Mouse (Mus musculus): ENCODE data around the gene Osgep. TPM values are rescaled to one million over a fixed set of nuclear protein-coding genes. Genes with fewer than 3 reads are reported as not detected.
"Not testable (repeated sequence)": the region's sequence is repeated elsewhere in the genome, so short reads cannot be mapped to it uniquely, and the experiment has no call there.

The Osgep gene
- total RNA-seq, 2 experiments from 2014 or later = 66.1 to 70.3 TPM

DNA sequence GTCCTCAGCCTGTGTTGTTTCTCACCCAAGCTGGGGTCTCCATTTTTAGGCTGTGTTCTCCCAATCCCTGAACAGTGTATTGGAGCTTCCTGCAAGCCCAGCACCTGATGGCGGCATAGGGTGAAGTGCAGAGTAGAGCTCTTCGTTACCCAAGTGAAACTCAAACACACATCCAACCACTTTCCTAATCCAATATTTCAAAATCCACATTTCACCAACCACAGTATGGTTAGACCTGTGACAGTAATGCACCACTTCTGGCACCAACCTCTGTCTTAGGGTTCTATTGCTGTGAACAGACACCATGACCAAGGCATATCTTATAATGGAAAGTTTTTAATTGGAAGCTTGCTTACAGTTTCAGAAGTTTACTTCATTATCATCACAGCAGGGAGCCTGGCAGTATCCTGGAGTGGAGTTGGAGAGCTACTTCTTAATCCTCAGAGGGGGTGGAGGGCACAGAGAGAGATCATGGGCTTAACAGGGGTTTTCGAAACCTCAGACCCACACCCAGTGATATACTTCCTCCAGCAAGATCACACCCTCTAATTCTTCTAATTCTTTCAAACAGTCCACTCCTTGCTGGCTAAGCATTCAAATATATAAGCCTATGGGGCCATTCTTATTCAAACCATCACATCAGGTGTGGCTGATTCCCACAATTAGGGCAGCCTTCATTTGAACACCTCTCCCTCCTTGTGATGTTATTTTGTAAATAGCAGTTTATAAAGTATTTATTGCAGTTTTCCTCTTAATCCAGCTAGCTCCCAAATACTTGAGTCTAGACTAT is 13.6 kb upstream of the Osgep start:
- DNase-seq (ENCODE audit: low spot score) = no peak

DNA sequence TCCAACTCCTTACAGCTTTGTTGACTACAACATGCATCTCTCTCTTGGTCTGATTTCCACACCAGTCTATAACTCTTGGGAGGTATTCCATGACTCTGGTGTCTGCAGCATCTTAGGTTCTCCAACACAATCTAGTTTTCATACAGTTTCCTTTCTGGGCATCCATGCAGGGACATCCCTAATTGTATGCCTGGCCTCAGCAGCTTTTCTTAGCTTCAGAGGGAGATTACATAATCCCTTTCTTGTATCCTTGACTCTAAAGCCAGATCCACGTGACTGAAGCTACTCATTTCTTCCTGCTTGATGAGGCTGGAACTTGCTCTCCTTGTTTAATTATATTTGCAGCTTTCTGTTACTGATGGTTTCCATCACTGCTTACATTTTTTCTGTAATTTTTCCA is 12.0 kb upstream of the Osgep start:
- intact Hi-C loops (cut with DNase I) = no loop called here

More for the DNA sequence above, 13.6 kb upstream of the Osgep start:
- intact Hi-C loops (cut with DNase I) = no loop called here

DNA sequence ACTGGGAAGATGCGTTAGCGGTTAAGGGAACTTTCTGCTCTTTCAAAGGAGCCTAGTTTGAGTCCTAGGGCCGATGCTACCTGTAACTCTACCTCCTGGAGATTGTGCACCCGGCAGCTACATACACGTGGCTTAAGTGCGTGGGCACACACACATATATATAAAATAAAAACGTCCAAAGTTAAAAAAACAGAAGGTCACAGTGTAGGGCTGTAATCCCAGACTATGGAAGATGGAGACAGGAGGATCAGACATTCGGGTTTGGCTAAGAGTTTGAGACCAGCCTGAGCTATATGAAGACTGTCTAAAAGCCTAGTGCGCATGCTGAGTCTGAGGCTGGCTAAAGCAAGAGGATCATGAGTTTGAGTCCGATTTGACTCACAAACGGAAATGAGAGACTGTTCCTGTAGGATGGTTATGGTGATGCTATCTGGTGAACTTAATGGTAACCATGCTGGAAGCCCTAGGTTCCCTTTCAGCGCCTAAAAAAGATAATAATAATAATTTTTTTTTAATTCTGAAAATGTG is 6.9 kb upstream of the Osgep start:
- no peak for DNase-seq (ENCODE audit: low spot score)
- intact Hi-C loops (cut with DNase I) = loop anchor here (5.0 kb wide), 3 partner anchors 46 to 131 kb away; no protein-coding TSS in a partner anchor

More for the DNA sequence above, 12.0 kb upstream of the Osgep start:
- DNase-seq (ENCODE audit: low spot score) = no peak

DNA sequence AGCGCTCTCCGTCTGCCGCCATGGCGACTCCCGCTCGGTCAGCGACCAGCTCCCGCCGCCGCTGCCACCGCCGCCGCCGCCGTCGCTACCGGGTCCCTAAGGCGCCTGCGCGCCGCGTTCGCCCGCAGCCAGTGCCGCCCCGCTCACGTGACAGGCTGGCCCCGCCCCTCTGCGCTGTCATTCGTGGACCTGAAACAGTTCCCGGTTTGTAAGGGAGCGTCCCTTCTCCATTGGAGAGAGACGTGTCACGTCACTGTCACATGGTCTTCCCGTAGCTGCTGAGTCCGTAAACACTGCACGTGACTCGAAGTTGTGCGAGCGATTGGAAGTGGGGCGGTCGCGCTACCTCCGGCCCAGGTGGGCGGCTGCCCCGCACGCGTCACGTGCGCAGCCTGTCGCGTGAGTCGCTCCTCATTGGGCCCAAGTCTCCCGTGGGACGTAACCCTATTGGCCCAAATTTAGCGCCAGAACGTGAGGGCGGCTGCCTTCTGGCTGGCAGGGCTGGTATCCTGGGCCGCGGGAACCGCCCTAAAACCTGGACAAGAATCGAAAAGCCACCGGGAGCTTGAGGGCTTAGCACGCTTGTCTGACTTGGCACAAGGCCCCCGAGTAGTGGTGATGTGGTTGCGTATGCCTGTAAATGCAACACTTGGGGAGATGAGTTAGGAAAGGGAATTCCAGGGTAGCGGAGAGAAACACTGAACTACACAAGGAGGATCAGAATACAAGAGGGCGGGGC is 6.2 kb upstream of the Osgep start, which contains the start of the genes Pip4p1 and Pnp:
Gene Pip4p1, minus strand, starts transcription at position 103 of the 739 bp plus-strand sequence.
Gene Pnp, plus strand, starts transcription at position 329 of the 739 bp plus-strand sequence.
- DNase-seq (ENCODE audit: low spot score) = peak; percentile 99
- intact Hi-C loops (cut with DNase I) = loop anchor here (5.0 kb wide), 3 partner anchors 46 to 131 kb away; no protein-coding TSS in a partner anchor

DNA sequence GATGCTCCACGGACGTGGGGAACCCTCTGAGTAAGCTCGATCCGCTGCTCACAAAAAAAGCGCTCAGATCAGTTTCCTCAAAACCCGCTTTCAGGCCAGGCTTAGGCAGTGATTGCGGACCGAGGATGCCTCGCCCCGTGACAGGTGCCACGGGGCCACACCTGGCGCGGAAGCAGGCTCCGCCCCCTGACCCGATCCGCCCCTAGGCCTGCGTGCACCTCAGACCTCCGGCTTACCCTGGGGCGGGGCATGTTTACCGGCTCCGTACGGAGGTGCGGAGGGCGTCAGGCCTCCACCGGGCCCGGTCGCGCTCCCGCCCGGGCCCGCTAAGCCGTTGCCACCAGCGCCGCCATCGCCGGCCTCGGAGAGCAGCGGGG is 5.7 kb upstream of the Osgep start:
- DNase-seq (ENCODE audit: low spot score) = no peak
- intact Hi-C loops (cut with DNase I) = loop anchor here (5.0 kb wide), 3 partner anchors 47 to 132 kb away; no protein-coding TSS in a partner anchor

DNA sequence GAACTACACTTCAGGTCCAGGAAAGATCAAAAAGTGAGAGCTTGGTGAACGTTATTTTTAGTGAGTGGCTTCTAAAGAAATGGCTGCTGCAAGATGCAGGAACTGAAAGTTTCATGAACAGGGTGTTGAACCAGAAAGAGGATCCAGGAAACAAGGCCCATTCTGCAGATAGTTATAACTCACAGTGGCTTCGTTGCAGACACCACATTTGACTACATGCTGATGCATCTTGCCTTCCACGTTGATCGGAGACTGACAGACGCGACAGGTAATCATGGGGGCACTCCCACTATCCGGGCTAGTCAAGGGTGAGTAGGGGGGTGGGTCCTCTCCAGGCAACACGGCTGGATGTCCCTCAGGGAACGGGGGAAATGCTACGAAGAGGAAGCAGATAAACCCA is 5.3 kb upstream of the Osgep start:
- intact Hi-C loops (cut with DNase I) = loop anchor here (5.0 kb wide), 5 partner anchors 47 to 157 kb away; partner anchors contain the start of genes Ccnb1ip1 and Parp2
- DNase-seq (ENCODE audit: low spot score) = no peak

DNA sequence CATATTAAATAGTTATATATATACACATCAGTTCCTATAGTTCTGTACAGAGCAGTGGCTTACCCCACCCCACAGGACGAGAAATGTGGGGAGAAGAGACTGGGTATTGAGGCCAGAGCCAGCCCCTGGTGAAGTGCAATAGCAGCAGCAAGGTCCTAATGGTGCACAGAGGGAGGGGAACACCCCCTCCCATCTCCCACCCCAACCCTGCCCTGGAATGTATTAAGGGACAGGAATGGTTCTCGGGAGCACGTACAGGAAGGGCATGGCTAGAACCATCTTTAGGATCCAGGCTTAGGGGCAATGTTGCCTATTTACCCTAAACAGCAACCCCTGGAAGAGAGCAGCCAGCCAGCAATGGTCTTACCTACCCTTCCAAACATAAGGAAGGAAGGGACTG is 2.7 kb upstream of the Osgep start:
- no peak for DNase-seq (ENCODE audit: low spot score)
- intact Hi-C loops (cut with DNase I) = loop anchor here (5.0 kb wide), 2 partner anchors 120 to 160 kb away; partner anchors contain the start of genes Ccnb1ip1 and Parp2

DNA sequence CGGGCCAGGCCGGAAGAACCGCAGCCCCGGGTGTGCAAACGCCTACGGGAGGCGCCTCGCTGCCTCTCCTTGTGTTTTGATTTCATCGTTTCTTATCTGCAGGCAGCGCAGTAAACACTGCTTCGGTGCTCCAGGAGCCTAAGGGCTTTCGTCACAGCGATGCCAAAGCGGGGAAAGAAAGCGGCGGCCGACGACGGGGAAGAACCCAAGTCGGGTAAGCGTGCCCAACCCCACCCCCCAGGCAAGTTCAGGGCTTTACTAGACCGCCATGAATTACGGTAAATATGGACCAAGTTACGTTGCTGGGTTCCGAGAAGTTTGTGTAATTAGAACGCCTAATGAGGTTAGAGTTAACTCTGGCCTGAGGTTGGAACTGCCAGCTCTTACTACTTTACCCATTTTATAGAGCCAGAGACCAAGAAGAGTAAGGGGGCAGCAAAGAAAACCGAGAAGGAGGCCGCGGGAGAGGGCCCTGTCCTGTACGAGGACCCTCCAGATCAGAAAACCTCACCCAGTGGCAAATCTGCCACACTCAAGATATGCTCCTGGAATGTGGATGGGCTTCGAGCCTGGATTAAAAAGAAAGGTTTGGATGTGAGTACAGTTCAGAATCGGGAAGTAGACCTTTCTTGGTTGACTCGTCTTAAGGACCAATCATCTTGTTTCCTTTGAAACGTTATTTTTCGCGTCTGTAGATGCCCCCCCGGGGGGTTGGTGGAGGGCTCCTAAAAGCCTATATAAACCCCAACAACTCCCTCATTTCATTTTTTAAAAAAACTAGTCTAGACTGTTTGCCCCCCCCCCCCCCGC is 623 bp upstream of the Osgep start:
- DNase-seq (ENCODE audit: low spot score) = no peak
- intact Hi-C loops (cut with DNase I) = loop anchor here (5.0 kb wide), 2 partner anchors 118 to 162 kb away; partner anchors contain the start of genes Ccnb1ip1 and Parp2

DNA sequence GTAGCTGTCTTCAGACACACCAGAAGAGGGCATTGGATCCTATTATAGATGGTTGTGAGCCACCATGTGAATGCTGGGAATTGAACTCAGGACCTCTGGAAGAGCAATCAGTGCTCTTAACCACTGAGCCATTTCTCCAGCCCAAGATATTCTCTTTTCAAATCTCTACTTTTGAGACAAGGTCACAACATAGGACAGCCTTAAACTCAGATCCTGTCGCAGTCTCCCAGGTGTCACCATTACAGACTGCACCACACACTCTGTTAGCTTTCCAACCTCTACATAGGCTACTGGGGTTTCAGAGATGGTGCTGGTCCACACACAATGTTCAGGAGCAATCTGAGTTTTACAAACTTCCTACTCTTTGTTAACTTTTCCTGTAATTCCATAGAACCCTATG is 1.3 kb downstream of the Osgep start:
- intact Hi-C loops (cut with DNase I) = loop anchor here (5.0 kb wide), 1 partner anchor 51 kb away; the partner anchor contains the start of gene Tep1
- not testable (repeated sequence) for DNase-seq (ENCODE audit: low spot score)

DNA sequence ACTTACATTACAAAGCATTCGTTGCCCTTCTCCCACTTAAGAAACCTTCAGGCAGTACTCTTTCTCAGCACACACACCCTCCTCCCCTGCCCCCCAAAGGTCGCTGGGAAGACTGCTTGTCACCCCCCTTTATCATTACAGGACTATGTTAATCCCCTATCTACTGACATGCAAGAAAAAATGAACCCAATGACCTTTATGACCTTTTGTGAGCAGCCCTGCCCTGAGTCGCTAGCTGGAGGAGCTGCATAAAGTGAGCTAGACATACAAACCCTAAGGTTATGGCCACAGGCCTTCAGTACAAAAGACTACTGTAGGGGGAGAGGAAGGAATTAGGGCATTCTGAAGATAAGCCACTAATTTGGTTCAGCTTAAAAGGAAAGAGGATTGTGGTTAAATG is 13.3 kb downstream of the Osgep start:
- intact Hi-C loops (cut with DNase I) = no loop called here
- no peak for DNase-seq (ENCODE audit: low spot score)

DNA sequence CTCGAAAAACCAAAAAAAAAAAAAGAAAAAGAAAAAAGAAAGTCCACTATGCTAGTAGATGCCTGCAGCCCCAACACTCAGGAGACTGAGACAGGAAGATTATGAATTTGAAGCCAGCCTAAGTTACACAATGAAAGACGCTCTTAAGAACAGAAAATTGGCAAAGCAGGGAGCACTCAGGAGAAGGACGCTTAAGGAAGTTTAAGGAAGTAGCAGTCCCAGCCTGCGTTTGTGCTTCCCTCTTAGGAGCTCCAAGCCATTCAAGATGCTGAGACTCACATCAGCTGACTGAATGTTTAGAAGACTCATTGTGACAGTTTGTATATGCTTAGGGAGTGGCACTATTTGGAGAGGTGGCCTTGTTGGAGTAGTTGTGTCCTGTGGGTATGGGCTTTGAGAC is 16.6 kb downstream of the Osgep start:
- no peak for DNase-seq (ENCODE audit: low spot score)
- intact Hi-C loops (cut with DNase I) = no loop called here

DNA sequence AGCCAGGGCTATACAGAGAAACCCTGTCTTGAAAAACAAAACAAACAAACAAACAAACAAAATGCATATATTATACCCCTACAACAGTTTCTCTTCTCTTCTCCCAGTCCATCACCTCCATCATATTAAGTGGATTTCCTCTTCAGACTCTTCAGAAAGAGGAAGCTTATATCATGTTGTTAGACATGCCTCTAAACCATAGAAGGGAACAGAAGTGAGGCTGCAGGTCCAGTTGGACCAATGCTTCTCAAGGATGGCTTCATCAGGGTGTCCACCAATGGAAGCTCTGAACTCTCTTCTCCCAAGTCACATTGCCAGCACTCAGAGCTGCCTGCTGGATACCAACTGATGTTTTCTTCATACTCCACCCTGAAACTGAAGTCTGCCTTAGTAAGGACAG is 19.4 kb downstream of the Osgep start:
- intact Hi-C loops (cut with DNase I); DNase-seq (ENCODE audit: low spot score): not testable (repeated sequence)

DNA sequence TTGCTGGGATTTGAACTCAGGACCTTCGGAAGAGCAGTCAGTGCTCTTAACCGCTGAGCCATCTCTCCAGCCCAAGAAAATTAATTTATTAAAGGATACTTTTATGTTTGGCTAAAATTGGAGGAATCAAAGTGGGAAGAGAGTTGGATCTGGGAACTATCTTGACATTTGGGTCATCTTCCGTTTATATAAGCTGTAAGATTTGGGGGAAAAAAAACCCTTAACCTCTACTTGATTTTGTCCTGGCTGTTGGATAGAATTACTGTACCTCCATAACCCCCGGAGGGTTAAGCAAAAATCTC is 19.9 kb downstream of the Osgep start:
- no peak for DNase-seq (ENCODE audit: low spot score)
- intact Hi-C loops (cut with DNase I) = no loop called here

DNA sequence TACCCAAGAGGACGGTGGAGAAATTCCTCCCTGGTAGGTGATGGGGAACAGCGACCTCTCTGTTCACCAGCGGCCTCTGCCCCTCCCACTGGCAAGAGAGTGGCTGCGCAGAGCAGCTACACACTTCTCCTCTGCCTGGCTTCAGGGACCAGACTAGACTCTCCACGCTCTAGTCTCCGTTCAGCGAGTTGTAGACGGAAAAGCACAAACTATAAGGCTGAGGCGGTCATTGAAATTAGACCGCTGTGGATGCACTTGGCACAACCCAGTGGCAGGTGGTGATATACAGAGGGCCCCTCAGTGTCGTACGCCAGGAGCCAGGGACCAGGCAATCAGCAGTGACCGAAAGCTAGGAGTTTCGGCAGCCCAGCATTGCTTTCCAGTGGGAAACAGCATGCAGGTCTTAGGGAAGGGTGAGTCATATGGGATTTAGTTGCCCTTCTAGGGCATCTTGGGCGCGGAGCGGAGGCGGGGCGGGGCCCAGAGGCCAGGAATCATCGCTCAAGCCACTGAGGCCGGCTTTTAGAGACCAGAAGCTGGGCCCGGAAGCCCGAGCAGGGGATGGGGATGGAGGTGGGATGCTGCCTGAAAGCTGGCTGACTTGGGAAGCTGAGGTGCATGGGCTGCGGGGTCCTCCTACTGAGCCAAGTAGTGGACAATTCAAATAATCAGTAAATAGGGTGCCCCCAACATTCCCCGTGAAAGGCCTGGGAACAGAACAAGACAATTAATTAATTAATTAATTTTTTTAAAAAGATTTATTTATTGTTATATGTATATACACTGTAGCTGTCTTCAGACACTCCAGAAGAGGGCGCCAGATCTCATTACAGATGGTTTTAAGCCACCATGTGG is 20.5 kb downstream of the Osgep start:
- intact Hi-C loops (cut with DNase I) = no loop called here

DNA sequence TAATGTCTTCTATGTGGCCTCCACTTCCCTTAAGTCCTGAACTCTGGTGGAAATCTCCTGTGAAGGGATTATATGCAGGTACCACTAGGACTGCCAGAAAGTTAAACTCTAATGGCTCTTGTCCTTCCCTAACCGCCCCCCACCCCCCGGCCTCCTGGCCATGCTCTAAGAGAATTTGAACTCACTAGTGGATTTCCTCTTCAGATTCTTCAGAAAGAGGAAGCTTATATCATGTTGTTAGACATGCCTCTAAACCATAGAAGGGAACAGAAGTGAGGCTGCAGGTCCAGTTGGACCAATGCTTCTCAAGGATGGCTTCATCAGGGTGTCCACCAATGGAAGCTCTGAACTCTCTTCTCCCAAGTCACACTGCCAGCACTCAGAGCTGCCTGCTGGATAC is 26.7 kb downstream of the Osgep start:
- intact Hi-C loops (cut with DNase I); DNase-seq (ENCODE audit: low spot score): not testable (repeated sequence)

More for the DNA sequence above, 20.5 kb downstream of the Osgep start:
- no peak for DNase-seq (ENCODE audit: low spot score)

DNA sequence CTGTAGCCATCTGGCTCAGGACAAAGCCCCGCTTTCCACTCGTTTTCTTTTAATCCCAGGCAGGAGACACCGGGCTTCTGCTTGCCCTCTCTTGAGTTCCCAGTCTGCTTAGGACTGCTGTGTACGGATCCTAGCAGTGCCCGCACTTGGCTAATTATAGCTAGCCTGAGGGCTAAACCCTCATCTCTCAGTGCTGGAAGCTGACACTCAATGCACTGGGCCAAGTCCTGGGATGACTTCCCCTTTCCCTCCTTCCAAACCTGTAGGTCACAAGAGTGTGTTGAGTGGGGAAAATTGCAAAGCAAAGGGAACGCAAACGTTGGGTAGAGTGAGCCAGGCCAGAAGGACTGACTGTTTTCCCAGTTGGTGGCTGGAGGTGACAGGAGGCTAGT is 27.3 kb downstream of the Osgep start, which contains the start of gene Klhl33:
Gene Klhl33, minus strand, starts transcription at position 134 of the 392 bp plus-strand sequence.
- intact Hi-C loops (cut with DNase I) = no loop called here

DNA sequence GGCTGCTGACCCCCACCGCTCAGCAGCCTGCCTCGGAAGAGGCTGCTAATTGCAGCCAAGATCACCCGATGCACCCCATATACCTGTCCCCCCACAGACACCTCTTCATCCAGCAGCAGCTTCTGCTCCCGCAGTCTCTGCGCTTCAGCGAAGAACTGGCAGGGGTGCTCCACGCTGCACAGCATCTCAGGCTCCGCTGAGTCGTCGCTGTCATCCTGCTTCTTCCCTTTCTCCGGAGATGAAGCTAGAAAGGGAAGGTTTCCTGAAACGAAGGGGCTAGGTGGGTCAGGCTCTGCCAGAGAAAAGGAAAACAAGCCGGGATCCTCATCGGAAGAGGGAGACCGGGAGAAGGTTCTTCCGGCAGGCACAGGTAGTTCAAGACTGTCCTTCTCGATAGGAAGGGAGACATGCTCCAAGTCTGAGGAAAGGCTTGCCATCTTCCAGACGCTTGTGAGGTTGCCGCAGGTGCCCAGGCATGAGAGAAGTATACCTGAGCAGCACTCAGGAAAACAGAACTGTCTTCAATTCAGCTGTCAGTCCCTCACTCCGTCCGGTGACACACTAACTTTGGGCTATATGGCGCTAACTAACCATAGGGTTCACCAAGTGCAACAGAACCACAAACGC is 27.8 kb downstream of the Osgep start:
- DNase-seq (ENCODE audit: low spot score) = no peak
- intact Hi-C loops (cut with DNase I) = no loop called here

More for the DNA sequence above, 27.3 kb downstream of the Osgep start, which contains the start of gene Klhl33:
- DNase-seq (ENCODE audit: low spot score) = no peak

Measured in heart, postnatal 25 days (tissue).